Mouse (Mus musculus) MEL (cell line): ENCODE results near the gene Klk10. TPM values are rescaled to one million over a fixed set of nuclear protein-coding genes. Genes with fewer than 3 reads are reported as not detected.

Experiments
- DNase-seq: peaks from one replicate; pipeline ENCODE4 v3.0.0; 2011; ENCODE audit warnings: low read depth, low spot score
- H3K27ac ChIP-seq: 2 replicates; pipeline ENCODE4 v1.5.1; 2012; ENCODE audit warnings: low read depth, mild to moderate bottlenecking, control low read depth, low read length, moderate library complexity; ENCODE audit not compliant: control insufficient read depth
- H3K27me3 ChIP-seq, 2 experiments: fragments of 150-350 bp in 1 of 2; sonication (generic) in 1 of 2; 2 replicates each; pipeline ENCODE4 v1.6.1; 2012; ENCODE audit warnings: low read length in 2 of 2, mild to moderate bottlenecking in 2 of 2, improper control_type of control experiment in 1 of 2, moderate library complexity in 1 of 2; ENCODE audit not compliant: insufficient read depth in 2 of 2, control insufficient read depth in 1 of 2
- H3K36me3 ChIP-seq, 2 experiments: 2 replicates each; pipeline ENCODE4 v1.6.1; 2012 to 2014; ENCODE audit warnings: low read length in 2 of 2, improper control_type of control experiment in 1 of 2, inconsistent platforms in 1 of 2, mild to moderate bottlenecking in 1 of 2; ENCODE audit not compliant: insufficient read depth in 2 of 2, control insufficient read depth in 1 of 2
- H3K4me1 ChIP-seq, 2 experiments: fragments of 150-350 bp in 1 of 2; sonication (generic) in 1 of 2; 2 replicates each; pipeline ENCODE4 v1.6.1; 2012; ENCODE audit warnings: low read length in 2 of 2, improper control_type of control experiment in 1 of 2, mild to moderate bottlenecking in 1 of 2; ENCODE audit not compliant: insufficient read depth in 2 of 2, control insufficient read depth in 1 of 2
- H3K4me3 ChIP-seq, 2 experiments: fragments of 150-350 bp in 1 of 2; sonication (generic) in 1 of 2; 2 replicates each; pipeline ENCODE4 v1.5.1; 2012; ENCODE audit warnings: low read depth in 2 of 2, low read length in 2 of 2, mild to moderate bottlenecking in 2 of 2, moderate library complexity in 2 of 2, control low read depth in 1 of 2, improper control_type of control experiment in 1 of 2; ENCODE audit not compliant: control insufficient read depth in 1 of 2, insufficient read depth in 1 of 2
- H3K79me2 ChIP-seq: 2 replicates; pipeline ENCODE4 v1.6.1; 2012; ENCODE audit warnings: mild to moderate bottlenecking, low read length, moderate library complexity; ENCODE audit not compliant: control insufficient read depth, poor library complexity, insufficient read depth
- H3K9ac ChIP-seq: 2 replicates; pipeline ENCODE4 v1.6.1; 2012; ENCODE audit warnings: low read depth, mild to moderate bottlenecking, control low read depth, low read length, moderate library complexity; ENCODE audit not compliant: control insufficient read depth, poor library complexity, severe bottlenecking
- H3K9me3 ChIP-seq: fragments of 150-350 bp; sonication (generic); replicated peaks from 2 replicates; pipeline ENCODE4 v1.6.1; 2012; ENCODE audit warnings: mild to moderate bottlenecking, low read length, improper control_type of control experiment, moderate library complexity; ENCODE audit not compliant: insufficient read depth
- CHD2 ChIP-seq: IDR thresholded peaks from 2 replicates; pipeline ENCODE4 v1.6.1; 2011; ENCODE audit warnings: low read length, improper control_type of control experiment
- CTCF ChIP-seq, 3 experiments: IDR thresholded peaks in 2 of 3; conservative IDR thresholded peaks in 1 of 3; 2 replicates each; pipeline ENCODE4 v1.5.1; 2011 to 2012; ENCODE audit warnings: low read length in 3 of 3, low read depth in 2 of 3, mild to moderate bottlenecking in 2 of 3, improper control_type of control experiment in 1 of 3, inconsistent platforms in 1 of 3, mixed read lengths in 1 of 3, moderate library complexity in 1 of 3; ENCODE audit not compliant: control insufficient read depth in 1 of 3, insufficient read depth in 1 of 3, poor library complexity in 1 of 3, severe bottlenecking in 1 of 3
- EP300 ChIP-seq, 2 experiments: IDR thresholded peaks; 2 replicates each; pipeline ENCODE4 v1.6.1; 2011; ENCODE audit warnings: improper control_type of control experiment in 2 of 2, low read length in 2 of 2, low read depth in 1 of 2, mild to moderate bottlenecking in 1 of 2
- ETS1 ChIP-seq: IDR thresholded peaks from 2 replicates; pipeline ENCODE4 v1.6.1; 2012; ENCODE audit warnings: low read depth, mild to moderate bottlenecking, inconsistent platforms, low read length, improper control_type of control experiment, moderate library complexity
- MAZ ChIP-seq: IDR thresholded peaks from 2 replicates; pipeline ENCODE4 v1.6.1; 2012; ENCODE audit warnings: low read depth, mild to moderate bottlenecking, inconsistent platforms, low read length, improper control_type of control experiment
- NRF1 ChIP-seq: IDR thresholded peaks from 2 replicates; pipeline ENCODE4 v1.6.1; 2014; ENCODE audit warnings: low read depth, mild to moderate bottlenecking, inconsistent platforms, low read length, improper control_type of control experiment, moderate library complexity; ENCODE audit not compliant: poor library complexity, insufficient read depth, severe bottlenecking
- POLR2AphosphoS5 ChIP-seq: IDR thresholded peaks from 2 replicates; pipeline ENCODE4 v1.6.1; 2012; ENCODE audit warnings: low read depth, borderline replicate concordance, mild to moderate bottlenecking, inconsistent platforms, low read length, moderate library complexity, mixed read lengths
- RCOR1 ChIP-seq: IDR thresholded peaks from 2 replicates; pipeline ENCODE4 v1.6.1; 2012; ENCODE audit warnings: low read depth, mild to moderate bottlenecking, inconsistent platforms, low read length, improper control_type of control experiment
- TCF12 ChIP-seq: IDR thresholded peaks from 2 replicates; pipeline ENCODE4 v1.6.1; 2014; ENCODE audit warnings: low read depth, mild to moderate bottlenecking, inconsistent platforms, low read length, improper control_type of control experiment, moderate library complexity
- ZMIZ1 ChIP-seq: IDR thresholded peaks from 2 replicates; pipeline ENCODE4 v1.6.1; 2012; ENCODE audit warnings: low read depth, mild to moderate bottlenecking, inconsistent platforms, low read length, improper control_type of control experiment, moderate library complexity
- polyA plus RNA-seq, 2 experiments: library from polyadenylated mRNA; stranded (reverse) in 1 of 2; unstranded in 1 of 2; fragments of >175 nt in 1 of 2; fragments of >200 nt in 1 of 2; gene quantifications; 2 replicates each; pipeline versions ENCODE4 v1.2.1 to v1.2.4; 2012; ENCODE audit warnings: low replicate concordance in 2 of 2, low read depth in 1 of 2; ENCODE audit not compliant: insufficient read length in 2 of 2, insufficient read depth in 1 of 2, missing spikeins in 1 of 2
- total RNA-seq: library from RNA; depleted of rRNA; stranded (reverse); fragments of 300-350 nt; gene quantifications from 2 replicates; pipeline ENCODE4 v1.2.3, GENCODE M21; 2012; rRNA removed

Klk10 gene
- total and polyA plus RNA-seq, 3 experiments: not detected

DNA sequence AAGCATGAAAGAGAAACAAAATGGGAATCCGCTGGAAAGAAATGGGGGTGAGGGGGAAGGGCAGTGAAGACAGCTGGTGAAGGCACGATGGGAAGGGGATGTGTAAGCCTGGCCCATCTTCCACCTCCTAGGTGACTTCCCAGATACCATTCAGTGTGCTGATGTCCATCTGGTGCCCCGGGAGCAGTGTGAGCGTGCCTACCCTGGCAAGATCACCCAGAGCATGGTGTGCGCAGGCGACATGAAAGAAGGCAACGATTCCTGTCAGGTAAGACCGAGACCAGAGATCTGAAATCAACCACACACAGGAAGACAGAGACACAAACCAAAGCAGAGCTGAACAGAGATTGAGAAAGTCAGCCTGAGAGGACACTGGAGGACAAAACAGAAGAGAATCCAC lies 48.2 kb downstream of the Klk10 start:
- Histone ChIP-seq H3K4me3 (no peak overlapping the region), H3K36me3 (no peaks in the 10 kb centered on the region), H3K79me2 (no peaks in the 10 kb centered on the region), H3K4me1 (no peaks in the 10 kb centered on the region)
- no peak for DNase-seq
- no peak for TF ChIP-seq TCF12
- TF ChIP-seq MAZ: no peak
- TF ChIP-seq CHD2: no peak
- no peak for TF ChIP-seq POLR2AphosphoS5
- no peak for TF ChIP-seq RCOR1
- TF ChIP-seq CTCF (IDR thresholded peaks at IDR 0.05 in 2 of 3, conservative IDR thresholded peaks at IDR 0.05 in 1 of 3; ENCODE audit: control insufficient read depth in 1 of 3, insufficient read depth in 1 of 3, low read depth in 2 of 3, low read length in 3 of 3, poor library complexity in 1 of 3, severe bottlenecking in 1 of 3): no peak
- TF ChIP-seq ZMIZ1: no peak
- no peak for TF ChIP-seq NRF1
- no peak for TF ChIP-seq EP300 (IDR thresholded peaks at IDR 0.05; ENCODE audit: low read depth in 1 of 2, low read length in 2 of 2)
- TF ChIP-seq ETS1: no peak
- TF ChIP-seq, all 39 proteins: peak for 0
- Histone ChIP-seq H3K9me3 (no peaks in the 10 kb centered on the region), H3K27me3 (no peaks in the 10 kb centered on the region), H3K9ac (no peak overlapping the region), H3K27ac (no peak overlapping the region)

Other genes with a start within 250 kb of the Klk10 start
- not detected in 2 replicates for gene Cd33, start 236.6 kb upstream of the Klk10 start, total RNA-seq
- not detected for gene Cd33, start 236.6 kb upstream of the Klk10 start, polyA plus RNA-seq
- gene Zfp658, start 218.8 kb upstream of the Klk10 start, total RNA-seq: not detected in 2 replicates
- gene Zfp658, start 218.8 kb upstream of the Klk10 start, polyA plus RNA-seq: not detected
- 3.6 and 5.5 TPM in 2 replicates for gene Zfp719, start 201.4 kb upstream of the Klk10 start, total RNA-seq
- gene Zfp719, start 201.4 kb upstream of the Klk10 start, polyA plus RNA-seq: 1 to 10 TPM in 1 of 2 experiments, not detected in 1; 1.9 TPM
- gene Zfp819, start 173.9 kb upstream of the Klk10 start, total RNA-seq: 0.10 TPM in 1 of 2 replicates, not detected in the other
- under 1 TPM in 1 of 2 experiments, not detected in 1; 0.06 TPM for gene Zfp819, start 173.9 kb upstream of the Klk10 start, polyA plus RNA-seq
- gene Ceacam18, start 146.3 kb upstream of the Klk10 start, total RNA-seq: 0.08 and 0.13 TPM in 2 replicates
- gene Ceacam18, start 146.3 kb upstream of the Klk10 start, polyA plus RNA-seq: under 1 TPM in 1 of 2 experiments, not detected in 1; 0.04 TPM
- gene Siglece, start 120.9 kb upstream of the Klk10 start, total RNA-seq: not detected in 2 replicates
- gene Siglece, start 120.9 kb upstream of the Klk10 start, polyA plus RNA-seq: under 1 TPM in 1 of 2 experiments, not detected in 1; 0.07 TPM
- gene Ctu1, start 109.0 kb upstream of the Klk10 start, total RNA-seq: 12.4 and 17.2 TPM in 2 replicates
- 10 to 100 TPM in 1 of 2 experiments, not detected in 1; 15.6 TPM for gene Ctu1, start 109.0 kb upstream of the Klk10 start, polyA plus RNA-seq
- not detected in 2 replicates for gene Klk14, start 90.6 kb upstream of the Klk10 start, total RNA-seq
- under 1 TPM in 1 of 2 experiments, not detected in 1; 0.13 TPM for gene Klk14, start 90.6 kb upstream of the Klk10 start, polyA plus RNA-seq
- gene Klk13, start 68.5 kb upstream of the Klk10 start, total RNA-seq: not detected in 2 replicates
- gene Klk13, start 68.5 kb upstream of the Klk10 start, polyA plus RNA-seq: not detected
- not detected in 2 replicates for gene Klk12, start 12.1 kb upstream of the Klk10 start, total RNA-seq
- gene Klk12, start 12.1 kb upstream of the Klk10 start, polyA plus RNA-seq: not detected
- gene Klk11, start 6.4 kb upstream of the Klk10 start, total RNA-seq: not detected in 2 replicates
- gene Klk11, start 6.4 kb upstream of the Klk10 start, polyA plus RNA-seq: not detected
- not detected in 2 replicates for gene Klk9, start 10.9 kb downstream of the Klk10 start, total RNA-seq
- not detected for gene Klk9, start 10.9 kb downstream of the Klk10 start, polyA plus RNA-seq
- not detected in 2 replicates for gene Klk8, start 16.5 kb downstream of the Klk10 start, total RNA-seq
- gene Klk8, start 16.5 kb downstream of the Klk10 start, polyA plus RNA-seq: not detected
- not detected in 2 replicates for gene Klk7, start 30.3 kb downstream of the Klk10 start, total RNA-seq
- gene Klk7, start 30.3 kb downstream of the Klk10 start, polyA plus RNA-seq: not detected
- gene Klk6, start 43.5 kb downstream of the Klk10 start, total RNA-seq: not detected in 2 replicates
- gene Klk6, start 43.5 kb downstream of the Klk10 start, polyA plus RNA-seq: not detected
- gene Klk5, start 60.9 kb downstream of the Klk10 start, total RNA-seq: not detected in 2 replicates
- gene Klk5, start 60.9 kb downstream of the Klk10 start, polyA plus RNA-seq: not detected
- not detected in 2 replicates for gene Klk4, start 100.1 kb downstream of the Klk10 start, total RNA-seq
- not detected for gene Klk4, start 100.1 kb downstream of the Klk10 start, polyA plus RNA-seq
- gene Klk15, start 152.7 kb downstream of the Klk10 start, total RNA-seq: not detected in 2 replicates
- gene Klk15, start 152.7 kb downstream of the Klk10 start, polyA plus RNA-seq: not detected
- gene Klk1b8, start 169.6 kb downstream of the Klk10 start, total RNA-seq: not detected in 2 replicates
- gene Klk1b8, start 169.6 kb downstream of the Klk10 start, polyA plus RNA-seq: not detected
- gene Klk1b1, start 185.7 kb downstream of the Klk10 start, total RNA-seq: not detected in 2 replicates
- not detected for gene Klk1b1, start 185.7 kb downstream of the Klk10 start, polyA plus RNA-seq
- not detected in 2 replicates for gene Klk1b9, start 195.0 kb downstream of the Klk10 start, total RNA-seq
- not detected for gene Klk1b9, start 195.0 kb downstream of the Klk10 start, polyA plus RNA-seq
- not detected in 2 replicates for gene Klk1b11, start 214.8 kb downstream of the Klk10 start, total RNA-seq
- not detected for gene Klk1b11, start 214.8 kb downstream of the Klk10 start, polyA plus RNA-seq
- gene Klk1b26, start 231.1 kb downstream of the Klk10 start, total RNA-seq: not detected in 2 replicates
- gene Klk1b26, start 231.1 kb downstream of the Klk10 start, polyA plus RNA-seq: not detected